Mouse (Mus musculus) neural tube, embryonic 14.5 days (tissue): ENCODE results near the gene Hexim1. TPM values are rescaled to one million over a fixed set of nuclear protein-coding genes. Genes with fewer than 3 reads are reported as not detected.

Experiments used
- ATAC-seq: fragments of 200-750 bp; cut with Nextera tagmentation; 2 replicates; pipeline ENCODE4 v1.8.0; 2017; ENCODE audit warnings: low read depth, mild to moderate bottlenecking, moderate TSS enrichment, moderate library complexity
- H3K27ac ChIP-seq: fragments of 300-500 bp; sonication (generic); 2 replicates; pipeline ENCODE4 v1.5.1; 2014; ENCODE audit warnings: low read depth, mild to moderate bottlenecking, control low read depth, low read length, moderate library complexity, mixed read lengths
- H3K27me3 ChIP-seq: fragments of 300-500 bp; sonication (generic); 2 replicates; pipeline ENCODE4 v1.6.1; 2014; ENCODE audit warnings: low read length; ENCODE audit not compliant: control insufficient read depth, insufficient read depth
- H3K36me3 ChIP-seq: fragments of 300-500 bp; sonication (generic); 2 replicates; pipeline ENCODE4 v1.6.1; 2014; ENCODE audit warnings: low read length, mixed read lengths; ENCODE audit not compliant: control insufficient read depth, insufficient read depth
- H3K4me1 ChIP-seq: fragments of 300-500 bp; sonication (generic); 2 replicates; pipeline ENCODE4 v1.6.1; 2014; ENCODE audit warnings: low read length; ENCODE audit not compliant: control insufficient read depth, insufficient read depth
- H3K4me2 ChIP-seq: fragments of 300-500 bp; sonication (generic); 2 replicates; pipeline ENCODE4 v1.6.1; 2014; ENCODE audit warnings: mild to moderate bottlenecking, low read depth, low read length, control low read depth
- H3K4me3 ChIP-seq: fragments of 300-500 bp; sonication (generic); 2 replicates; pipeline ENCODE4 v1.5.1; 2014; ENCODE audit warnings: low read depth, low read length, control low read depth, mixed read lengths
- H3K9ac ChIP-seq: fragments of 300-500 bp; sonication (generic); replicated peaks from 2 replicates; pipeline ENCODE4 v1.6.1; 2014; ENCODE audit warnings: low read depth, mild to moderate bottlenecking, control low read depth, low read length, mixed read lengths
- H3K9me3 ChIP-seq: fragments of 300-500 bp; sonication (generic); 2 replicates; pipeline ENCODE4 v1.6.1; 2016; ENCODE audit warnings: low read length; ENCODE audit not compliant: control insufficient read depth
- WGBS: fragments of 180-500 bp; shearing (Covaris S2); extraction: QIAGEN DNeasy Blood & Tissue Kit; methylation state at CpG from one replicate; pipeline ENCODE4 v1.1.7; 2014; 5-methylcytosine and 5-hydroxymethylcytosine counted together
- polyA plus RNA-seq: library from polyadenylated mRNA; unstranded; fragments of >200 nt; fragmentation: Nextera tagmentation; extraction: Ambion mirVana; gene quantifications from 2 replicates; pipeline ENCODE4 v1.2.1, GENCODE M21; 2014

The Hexim1 gene
- polyA plus RNA-seq, 1 experiment from 2014 or later: 5.8 TPM

- H3K9me3 ChIP-seq: no peaks in the 10 kb centered on the region
- WGBS: 93% methylated on average over 11 of the region's 11 CpGs
- no peak overlapping the region for H3K4me3 ChIP-seq
- no peaks in the 10 kb centered on the region for H3K27me3 ChIP-seq
- no peak overlapping the region for H3K27ac ChIP-seq
- no peaks in the 10 kb centered on the region for H3K36me3 ChIP-seq
- ATAC-seq: no peak
- no peak overlapping the region for H3K9ac ChIP-seq
- H3K4me1 ChIP-seq: no peaks in the 10 kb centered on the region
- H3K4me2 ChIP-seq: no peak overlapping the region
These were observed 44.7 kb downstream of the Hexim1 start for GRCm38 (mm10) chr11:103160738-103161137.

DNA sequence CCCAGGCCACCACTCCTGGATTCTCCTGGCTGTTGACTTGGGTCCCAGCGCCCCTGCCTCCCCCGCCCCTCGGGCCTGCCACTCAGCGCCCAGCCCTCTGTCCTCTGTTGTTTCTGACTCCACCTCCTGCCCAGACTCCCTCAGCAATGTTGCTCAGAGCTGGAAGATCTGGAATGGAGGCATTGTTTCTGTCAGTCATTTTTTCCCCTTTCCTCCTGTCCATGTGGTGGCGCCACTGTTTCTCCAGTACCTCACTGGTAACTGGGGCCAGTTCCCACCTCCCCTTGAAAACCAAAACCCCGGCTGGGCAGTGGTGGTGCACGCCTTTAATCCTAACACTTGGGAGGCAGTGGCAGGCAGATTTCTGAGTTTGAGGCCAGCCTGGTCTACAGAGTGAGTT, 45.4 kb downstream of the Hexim1 start:
- H3K27me3 ChIP-seq: no peaks in the 10 kb centered on the region
- no peaks in the 10 kb centered on the region for H3K4me1 ChIP-seq
- no peak overlapping the region for H3K4me3 ChIP-seq
- no peak overlapping the region for H3K27ac ChIP-seq
- H3K9ac ChIP-seq: no peak overlapping the region
- no peaks in the 10 kb centered on the region for H3K36me3 ChIP-seq
- no peaks in the 10 kb centered on the region for H3K9me3 ChIP-seq
- no peak overlapping the region for H3K4me2 ChIP-seq
- no peak for ATAC-seq
- 82% methylated on average over 7 of the region's 7 CpGs for WGBS

DNA sequence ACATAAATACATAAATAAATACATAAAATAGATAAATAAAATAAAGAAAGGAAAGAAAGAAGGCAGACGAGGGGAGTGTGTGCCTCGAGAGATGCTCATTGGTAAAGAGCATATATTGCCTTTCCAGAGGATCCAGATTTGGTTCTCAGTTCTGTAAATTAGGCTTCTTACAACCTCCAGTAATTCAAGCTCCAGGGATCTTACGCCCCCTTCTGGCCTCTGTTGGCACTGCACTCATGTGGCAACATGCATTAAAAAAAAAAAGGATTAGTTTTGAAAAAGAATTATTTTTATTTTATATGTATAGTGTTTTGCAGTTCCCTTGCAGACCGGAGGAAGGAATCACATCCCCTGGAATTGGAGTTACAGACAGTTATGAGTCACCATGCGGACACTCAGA, 46.1 kb downstream of the Hexim1 start:
- WGBS: 92% methylated on average over 5 of the region's 5 CpGs
- no peak overlapping the region for H3K4me2 ChIP-seq

GRCm38 (mm10) chr11:103164391-103164790, 48.4 kb downstream of the Hexim1 start:
- no peak for ATAC-seq
- Histone ChIP-seq H3K9ac (no peak overlapping the region), H3K4me3 (no peak overlapping the region), H3K4me2 (no peak overlapping the region), H3K9me3 (no peaks in the 10 kb centered on the region), H3K27ac (no peak overlapping the region), H3K27me3 (no peaks in the 10 kb centered on the region), H3K4me1 (no peaks in the 10 kb centered on the region), H3K36me3 (no peaks in the 10 kb centered on the region)
- 32% methylated on average over 10 of the region's 10 CpGs for WGBS

More for the DNA sequence above, 46.1 kb downstream of the Hexim1 start:
- no peak for ATAC-seq
- H3K4me1 ChIP-seq: no peaks in the 10 kb centered on the region
- H3K4me3 ChIP-seq: no peak overlapping the region
- H3K9me3 ChIP-seq: no peaks in the 10 kb centered on the region
- no peaks in the 10 kb centered on the region for H3K27me3 ChIP-seq
- H3K36me3 ChIP-seq: no peaks in the 10 kb centered on the region
- H3K27ac ChIP-seq: no peak overlapping the region
- no peak overlapping the region for H3K9ac ChIP-seq

- Histone ChIP-seq H3K9me3 (no peaks in the 10 kb centered on the region), H3K4me1 (peaks cover 13% of the 10 kb centered on the region), H3K4me3 (no peak overlapping the region), H3K4me2 (no peak overlapping the region), H3K36me3 (no peaks in the 10 kb centered on the region), H3K27ac (no peak overlapping the region), H3K9ac (no peak overlapping the region), H3K27me3 (peaks cover 4% of the 10 kb centered on the region; the same call in 1 of the 2 replicates)
- no peak for ATAC-seq
- WGBS: 24% methylated on average over 9 of the region's 9 CpGs
These were observed 52.8 kb downstream of the Hexim1 start for GRCm38 (mm10) chr11:103168690-103169390.

Other genes starting within 250 kb of the Hexim1 start
- 113 and 135 TPM in 2 replicates for gene Eftud2, start 235.2 kb upstream of the Hexim1 start, polyA plus RNA-seq
- gene Ccdc103, start 235.0 kb upstream of the Hexim1 start, polyA plus RNA-seq: 2.1 and 2.4 TPM in 2 replicates
- gene Fam187a, start 231.1 kb upstream of the Hexim1 start, polyA plus RNA-seq: 0.17 TPM in 1 of 2 replicates, not detected in the other
- gene Gfap, start 215.3 kb upstream of the Hexim1 start, polyA plus RNA-seq: 0.17 and 0.88 TPM in 2 replicates
- gene Kif18b, start 191.1 kb upstream of the Hexim1 start, polyA plus RNA-seq: 0.84 and 0.88 TPM in 2 replicates
- 5.6 and 6.8 TPM in 2 replicates for gene C1ql1, start 169.5 kb upstream of the Hexim1 start, polyA plus RNA-seq
- gene Nmt1, start 88.0 kb upstream of the Hexim1 start, polyA plus RNA-seq: 27.9 and 35.5 TPM in 2 replicates
- gene Dcakd, start 87.9 kb upstream of the Hexim1 start, polyA plus RNA-seq: 178 and 193 TPM in 2 replicates
- gene Plcd3, start 14.6 kb upstream of the Hexim1 start, polyA plus RNA-seq: 1.3 and 1.4 TPM in 2 replicates
- gene Acbd4, start 14.5 kb upstream of the Hexim1 start, polyA plus RNA-seq: 8.1 and 8.2 TPM in 2 replicates
- 24.4 and 29.8 TPM in 2 replicates for gene Hexim2, start 16.2 kb downstream of the Hexim1 start, polyA plus RNA-seq
- gene Fmnl1, start 54.9 kb downstream of the Hexim1 start, polyA plus RNA-seq: 5.1 and 9.2 TPM in 2 replicates
- 1.4 and 2.4 TPM in 2 replicates for gene 1700023F06Rik, start 92.3 kb downstream of the Hexim1 start, polyA plus RNA-seq
- 0.32 and 0.92 TPM in 2 replicates for gene Spata32, start 102.2 kb downstream of the Hexim1 start, polyA plus RNA-seq
- 3.0 and 4.1 TPM in 2 replicates for gene Map3k14, start 151.2 kb downstream of the Hexim1 start, polyA plus RNA-seq
- gene Arhgap27, start 247.5 kb downstream of the Hexim1 start, polyA plus RNA-seq: 3.9 and 4.1 TPM in 2 replicates